Mouse (Mus musculus): ENCODE measurements around the gene Gm21988.

GRCm38 (mm10) chr11:70219873-70220272 lies 19.8 kb downstream of the Gm21988 start:
- TF ChIP-seq CTCF (IDR thresholded peaks at IDR 0.05; ENCODE audit: borderline replicate concordance, insufficient read depth, low read depth, low read length): no peak
- TF ChIP-seq POLR2A (IDR thresholded peaks at IDR 0.05; ENCODE audit: borderline replicate concordance, insufficient read depth, low read length): no peak
